Mouse (Mus musculus): Measurements from ENCODE around the gene Dpm3. TPM values are rescaled to one million over a fixed set of nuclear protein-coding genes. Genes with fewer than 3 reads are reported as not detected.
"Not testable (repeated sequence)": the region's sequence is repeated elsewhere in the genome, so short reads cannot be mapped to it uniquely, and the experiment has no call there.

Gene Dpm3
- polyA plus RNA-seq (2012; rRNA removed): 481 and 623 TPM in 2 replicates

- DNase-seq (ENCODE audit: low read depth): no peak
Measured at GRCm38 (mm10) chr3:89259076-89259475, at the start of gene Dpm3. Gene Dpm3, plus strand, starts transcription at chr3:89259358.

- no peak for DNase-seq (ENCODE audit: low read depth)
Measured at GRCm38 (mm10) chr3:89209731-89210130, 49.4 kb upstream of the Dpm3 start.

- DNase-seq (ENCODE audit: low read depth): no peak
Measured at GRCm38 (mm10) chr3:89210162-89210561, 49.0 kb upstream of the Dpm3 start.

GRCm38 (mm10) chr3:89210731-89211130 is 48.4 kb upstream of the Dpm3 start:
- no peak for DNase-seq (ENCODE audit: low read depth)

- no peak for DNase-seq (ENCODE audit: low read depth)
Measured at GRCm38 (mm10) chr3:89213803-89214530, 45.2 kb upstream of the Dpm3 start.

GRCm38 (mm10) chr3:89214681-89215411 is 44.3 kb upstream of the Dpm3 start, which contains the start of gene Thbs3:
Gene Thbs3, plus strand, starts transcription at chr3:89215180.
- DNase-seq (ENCODE audit: low read depth): no peak

GRCm38 (mm10) chr3:89215853-89216252 is 43.3 kb upstream of the Dpm3 start:
- DNase-seq (ENCODE audit: low read depth): no peak

GRCm38 (mm10) chr3:89216407-89216806 is 42.8 kb upstream of the Dpm3 start:
- not testable (repeated sequence) for DNase-seq (ENCODE audit: low read depth)

GRCm38 (mm10) chr3:89218271-89218670 is 40.9 kb upstream of the Dpm3 start:
- DNase-seq (ENCODE audit: low read depth): no peak

- no peak for DNase-seq (ENCODE audit: low read depth)
Measured at GRCm38 (mm10) chr3:89219546-89219945, 39.6 kb upstream of the Dpm3 start.

GRCm38 (mm10) chr3:89221167-89221566 is 38.0 kb upstream of the Dpm3 start:
- DNase-seq (ENCODE audit: low read depth): no peak

- DNase-seq (ENCODE audit: low read depth): no peak
Measured at GRCm38 (mm10) chr3:89224796-89225195, 34.4 kb upstream of the Dpm3 start.

GRCm38 (mm10) chr3:89225321-89225815 is 33.8 kb upstream of the Dpm3 start:
- no peak for DNase-seq (ENCODE audit: low read depth)

GRCm38 (mm10) chr3:89225918-89226317 is 33.2 kb upstream of the Dpm3 start:
- DNase-seq (ENCODE audit: low read depth): no peak

- DNase-seq (ENCODE audit: low read depth): no peak
Measured at GRCm38 (mm10) chr3:89226361-89226760, 32.8 kb upstream of the Dpm3 start.

- DNase-seq (ENCODE audit: low read depth): no peak
Measured at GRCm38 (mm10) chr3:89226900-89227299, 32.3 kb upstream of the Dpm3 start, which contains the start of gene Mtx1. Gene Mtx1, minus strand, starts transcription at chr3:89227088.

- DNase-seq (ENCODE audit: low read depth): no peak
Measured at GRCm38 (mm10) chr3:89227307-89228179, 31.6 kb upstream of the Dpm3 start.

GRCm38 (mm10) chr3:89228180-89228549 is 31.0 kb upstream of the Dpm3 start:
- no peak for DNase-seq (ENCODE audit: low read depth)

- DNase-seq (ENCODE audit: low read depth): no peak
Measured at GRCm38 (mm10) chr3:89228836-89229235, 30.3 kb upstream of the Dpm3 start, which contains the start of gene Muc1. Gene Muc1, plus strand, starts transcription at chr3:89229057.

- no peak for DNase-seq (ENCODE audit: low read depth)
Measured at GRCm38 (mm10) chr3:89229276-89229675, 29.9 kb upstream of the Dpm3 start.

- no peak for DNase-seq (ENCODE audit: low read depth)
Measured at GRCm38 (mm10) chr3:89230561-89230960, 28.6 kb upstream of the Dpm3 start.

- no peak for DNase-seq (ENCODE audit: low read depth)
Measured at GRCm38 (mm10) chr3:89231345-89231744, 27.8 kb upstream of the Dpm3 start.
